Mouse (Mus musculus) CH12.LX (cell line): ENCODE measurements around the gene Msx2. TPM values are rescaled to one million over a fixed set of nuclear protein-coding genes. Genes with fewer than 3 reads are reported as not detected.

Experiments
- DNase-seq: peaks from one replicate; pipeline ENCODE4 v3.0.0-alpha.2; 2013; ENCODE audit errors: extremely low read depth
- H3K27ac ChIP-seq: 2 replicates; pipeline ENCODE4 v1.5.1; 2012; ENCODE audit warnings: low read depth, mild to moderate bottlenecking, control low read depth, moderate library complexity; ENCODE audit not compliant: insufficient read depth
- H3K27me3 ChIP-seq: replicated peaks from 2 replicates; pipeline ENCODE3; 2012; ENCODE audit warnings: inconsistent platforms
- H3K36me3 ChIP-seq, 2 experiments: replicated peaks in 1 of 2; 2 replicates each; pipeline versions ENCODE3 to v1.6.1; 2012; ENCODE audit warnings: inconsistent platforms in 1 of 2, low read length in 1 of 2, mild to moderate bottlenecking in 1 of 2, mixed read lengths in 1 of 2, moderate library complexity in 1 of 2; ENCODE audit not compliant: control insufficient read depth in 1 of 2, insufficient read depth in 1 of 2
- H3K4me1 ChIP-seq, 2 experiments: 2 replicates each; pipeline ENCODE4 v1.6.1; 2012; ENCODE audit warnings: inconsistent platforms in 1 of 2, moderate library complexity in 1 of 2; ENCODE audit not compliant: insufficient read depth in 2 of 2, control insufficient read depth in 1 of 2
- H3K4me2 ChIP-seq: 2 replicates; pipeline ENCODE4 v1.6.1; 2012; ENCODE audit warnings: low read depth, mild to moderate bottlenecking, control low read depth; ENCODE audit not compliant: poor library complexity, insufficient read depth, severe bottlenecking
- H3K4me3 ChIP-seq, 3 experiments: fragments of 150-350 bp in 1 of 3; sonication (generic) in 1 of 3; replicated peaks in 1 of 3; 2 replicates each; pipeline versions ENCODE3 to v1.5.1; 2011 to 2012; ENCODE audit warnings: low read depth in 2 of 3, low read length in 2 of 3, mild to moderate bottlenecking in 2 of 3, moderate library complexity in 2 of 3, control low read depth in 1 of 3, improper control_type of control experiment in 1 of 3, inconsistent platforms in 1 of 3, mixed read lengths in 1 of 3; ENCODE audit not compliant: poor library complexity in 1 of 3
- H3K79me2 ChIP-seq: replicated peaks from 2 replicates; pipeline ENCODE4 v1.6.1; 2012; ENCODE audit warnings: mild to moderate bottlenecking, moderate library complexity; ENCODE audit not compliant: control insufficient read depth, poor library complexity, insufficient read depth, severe bottlenecking; ENCODE audit errors: extremely low read depth
- H3K9ac ChIP-seq: 2 replicates; pipeline ENCODE4 v1.6.1; 2012; ENCODE audit warnings: low read depth, mild to moderate bottlenecking, control low read depth, moderate library complexity; ENCODE audit not compliant: insufficient read depth
- H3K9me3 ChIP-seq: replicated peaks from 2 replicates; pipeline ENCODE3; 2012; ENCODE audit warnings: low read length, inconsistent platforms, mixed read lengths
- CTCF ChIP-seq, 2 experiments: IDR thresholded peaks in 1 of 2; conservative IDR thresholded peaks in 1 of 2; 2 replicates each; pipeline ENCODE4 v1.5.1; 2011 to 2012; ENCODE audit warnings: low read depth in 2 of 2, low read length in 2 of 2, improper control_type of control experiment in 1 of 2, inconsistent platforms in 1 of 2, mild to moderate bottlenecking in 1 of 2, moderate library complexity in 1 of 2
- E2F4 ChIP-seq: IDR thresholded peaks from 2 replicates; pipeline ENCODE4 v1.6.1; 2011; ENCODE audit warnings: low read depth, low read length, improper control_type of control experiment; ENCODE audit not compliant: insufficient replicate concordance
- ETS1 ChIP-seq: conservative IDR thresholded peaks from 2 replicates; pipeline ENCODE4 v1.6.1; 2012; ENCODE audit warnings: low read depth, mild to moderate bottlenecking, inconsistent platforms, low read length, improper control_type of control experiment, moderate library complexity
- HCFC1 ChIP-seq: IDR thresholded peaks from 2 replicates; pipeline ENCODE4 v1.6.1; 2012; ENCODE audit warnings: low read depth, mild to moderate bottlenecking, inconsistent platforms, low read length, improper control_type of control experiment
- IRF4 ChIP-seq: IDR thresholded peaks from 2 replicates; pipeline ENCODE4 v1.6.1; 2014; ENCODE audit warnings: low read depth, mild to moderate bottlenecking, inconsistent platforms, low read length, improper control_type of control experiment
- MYC ChIP-seq: IDR thresholded peaks from 2 replicates; pipeline ENCODE4 v1.6.1; 2011; ENCODE audit warnings: low read depth, mild to moderate bottlenecking, improper control_type of control experiment, low read length
- RAD21 ChIP-seq: IDR thresholded peaks from 2 replicates; pipeline ENCODE4 v1.6.1; 2011; ENCODE audit warnings: low read depth, mild to moderate bottlenecking, low read length, improper control_type of control experiment, moderate library complexity
- SIN3A ChIP-seq: IDR thresholded peaks from 2 replicates; pipeline ENCODE4 v1.6.1; 2012; ENCODE audit warnings: low read length, improper control_type of control experiment, inconsistent platforms
- SMC3 ChIP-seq: IDR thresholded peaks from 2 replicates; pipeline ENCODE4 v1.6.1; 2011; ENCODE audit warnings: low read depth, low read length, improper control_type of control experiment
- dilution Hi-C: fragments of 300-500 bp; cut with MboI; formaldehyde crosslinking; loops from 2 replicates; pipeline ENCODE4 v1.14.3; 2020; ENCODE audit warnings: low sequenced_read_pairs; ENCODE audit not compliant: extremely low pct_unique_long_range_greater_than_20kb, extremely low pct_ligation_motif_present
- in situ Hi-C: fragments of 300-500 bp; cut with MboI; formaldehyde crosslinking; loops from 3 replicates; pipeline ENCODE4 v1.14.3; 2019; ENCODE audit warnings: low sequenced_read_pairs, low pct_ligation_motif_present, low pct_unique_long_range_greater_than_20kb, mixed read lengths
- polyA plus RNA-seq: library from polyadenylated mRNA; unstranded; fragments of >175 nt; gene quantifications from 2 replicates; pipeline ENCODE4 v1.2.1, GENCODE M21; 2012; ENCODE audit warnings: low read depth; ENCODE audit not compliant: insufficient read length
- total RNA-seq, 2 experiments: library from RNA; depleted of rRNA; stranded (reverse); fragments of 300-350 nt in 1 of 2; fragments of >200 nt in 1 of 2; gene quantifications; 2 replicates each; pipeline ENCODE4 v1.2.3; 2012 to 2014

Gene Msx2
- total and polyA plus RNA-seq, 3 experiments, result not detected

- Histone ChIP-seq H3K79me2 (no peaks in the 10 kb centered on the region), H3K9me3 (no peaks in the 10 kb centered on the region), H3K36me3 (no peaks in the 10 kb centered on the region), H3K27me3 (peaks cover 55% of the 10 kb centered on the region), H3K4me1 (0 out of 4 replicates have a peak, but pooled peaks cover 0 to 2% of the 10 kb centered on the region in 2 experiments), H3K4me3 (no peak overlapping the region), H3K27ac (no peak overlapping the region), H3K4me2 (no peak overlapping the region), H3K9ac (no peak overlapping the region)
- DNase-seq, result no peak
- in situ Hi-C loops (loop anchor here (25.0 kb wide), 1 partner anchor 225 kb away; no protein-coding TSS in a partner anchor), dilution Hi-C loops (no loop called here)
- TF ChIP-seq IRF4 (no peak), E2F4 (no peak), HCFC1 (no peak), SIN3A (no peak), SMC3 (peak; percentile 45), ETS1 (no peak), CTCF (conservative IDR thresholded peaks at IDR 0.05 in 1 of 2, IDR thresholded peaks at IDR 0.05 in 1 of 2; ENCODE audit: low read depth in 2 of 2, low read length in 2 of 2) (peak in 1 of 2 experiments; percentile 62; a peak in 2 of 4 replicates), RAD21 (peak; percentile 62)
Observed at GRCm38 (mm10) chr13:53461855-53462648, 10.8 kb downstream of the Msx2 start.

DNA sequence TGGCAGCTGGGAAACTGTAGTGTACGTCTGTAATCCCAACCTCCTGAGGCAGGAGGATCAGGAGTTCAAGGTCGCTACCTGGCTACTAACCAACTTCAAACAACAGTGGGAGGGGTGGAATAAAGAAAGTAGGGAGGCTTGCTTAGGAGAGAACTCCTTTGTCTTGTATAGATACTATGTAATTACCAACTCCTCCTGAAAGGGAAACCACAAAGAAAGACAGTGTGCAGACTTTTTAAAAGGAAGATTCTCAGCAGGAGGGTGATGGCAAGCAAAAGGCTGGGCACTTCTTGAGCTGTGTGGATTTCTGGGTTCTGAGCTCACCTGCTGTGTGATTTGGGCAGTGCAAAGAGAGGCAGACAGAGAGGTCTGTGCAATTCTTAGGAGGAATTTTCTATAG is 11.5 kb downstream of the Msx2 start:
- Histone ChIP-seq H3K27me3 (peaks cover 55% of the 10 kb centered on the region), H3K9me3 (no peaks in the 10 kb centered on the region), H3K36me3 (no peaks in the 10 kb centered on the region), H3K4me1 (0 out of 4 replicates have a peak, but pooled peaks cover 0 to 2% of the 10 kb centered on the region in 2 experiments), H3K4me2 (no peak overlapping the region), H3K79me2 (no peaks in the 10 kb centered on the region), H3K27ac (no peak overlapping the region), H3K4me3 (no peak overlapping the region), H3K9ac (no peak overlapping the region)
- TF ChIP-seq MYC (no peak), RAD21 (no peak)
- dilution Hi-C loops (no loop called here), in situ Hi-C loops (loop anchor here (25.0 kb wide), 1 partner anchor 226 kb away; no protein-coding TSS in a partner anchor)
- no peak for DNase-seq

- dilution Hi-C loops, result no loop called here
- no peaks in the 10 kb centered on the region for H3K9me3 ChIP-seq
- 0 out of 4 replicates have a peak, but pooled peaks cover 0 to 2% of the 10 kb centered on the region in 2 experiments for H3K4me1 ChIP-seq
- no peaks in the 10 kb centered on the region for H3K79me2 ChIP-seq
- no peak overlapping the region for H3K4me3 ChIP-seq
- DNase-seq, result no peak
- TF ChIP-seq IRF4 (no peak), HCFC1 (no peak), RAD21 (no peak)
- in situ Hi-C loops, result loop anchor here (25.0 kb wide), 1 partner anchor 229 kb away; no protein-coding TSS in a partner anchor
- H3K36me3 ChIP-seq, result no peaks in the 10 kb centered on the region
- H3K27me3 ChIP-seq, result peaks cover 52% of the 10 kb centered on the region
- H3K27ac ChIP-seq, result no peak overlapping the region
- H3K4me2 ChIP-seq, result no peak overlapping the region
- H3K9ac ChIP-seq, result no peak overlapping the region
Observed at GRCm38 (mm10) chr13:53458766-53459165, 14.1 kb downstream of the Msx2 start.
